Mouse (Mus musculus) lung, adult 2 months (tissue): ENCODE measurements around the gene Camsap1. TPM values are rescaled to one million over a fixed set of nuclear protein-coding genes. Genes with fewer than 3 reads are reported as not detected.
A peak's percentile ranks its signal among the peaks of the same experiment; 100 is the strongest.

Experiments used
- DNase-seq: peaks from one replicate; pipeline ENCODE4 v3.0.0; 2022
- H3K4me1 ChIP-seq: fragments of 200-500 bp; 2 replicates; pipeline ENCODE4 v1.6.1; 2011; ENCODE audit warnings: low read length; ENCODE audit not compliant: control insufficient read depth, insufficient read depth
- H3K4me3 ChIP-seq: fragments of 200-500 bp; replicated peaks from 2 replicates; pipeline ENCODE3; 2011; ENCODE audit warnings: low read depth, mild to moderate bottlenecking, control low read depth, low read length; ENCODE audit errors: extremely low read depth
- CTCF ChIP-seq: fragments of 200-500 bp; IDR thresholded peaks from 2 replicates; pipeline ENCODE4 v1.5.1; 2011; ENCODE audit warnings: mild to moderate bottlenecking, low read length, control low read depth; ENCODE audit not compliant: insufficient read depth
- POLR2A ChIP-seq: fragments of 200-500 bp; IDR thresholded peaks from 2 replicates; pipeline ENCODE4 v1.6.1; 2011; ENCODE audit warnings: low read depth, mild to moderate bottlenecking, control low read depth, low read length, borderline replicate concordance; ENCODE audit errors: extremely low read depth
- WGBS: fragments of 180-500 bp; shearing (Covaris S2); methylation state at CpG from one replicate; pipeline ENCODE4 v1.1.7; 2018; 5-methylcytosine and 5-hydroxymethylcytosine counted together
- polyA plus RNA-seq: library from polyadenylated mRNA; depleted of rRNA; stranded (reverse); fragments of >200 nt; gene quantifications from 2 replicates; pipeline ENCODE4 v1.2.3, GENCODE M21; 2012

Camsap1 gene
- polyA plus RNA-seq, 1 experiment = 7.9 TPM

GRCm38 (mm10) chr2:25913247-25913646 lies 69.8 kb downstream of the Camsap1 start:
- TF ChIP-seq CTCF (0 out of 2 replicates have a peak, but pooled peaks have one; percentile 26), POLR2A (no peak)
- 32% methylated on average over 2 of the region's 2 CpGs for WGBS
- DNase-seq = no peak

GRCm38 (mm10) chr2:25909872-25910271 lies 73.2 kb downstream of the Camsap1 start:
- 71% methylated on average over 12 of the region's 12 CpGs for WGBS
- DNase-seq = no peak
- H3K4me3 ChIP-seq = no peak overlapping the region
- no peaks in the 10 kb centered on the region for H3K4me1 ChIP-seq
- TF ChIP-seq CTCF = no peak
- TF ChIP-seq POLR2A = no peak

More at GRCm38 (mm10) chr2:25913247-25913646, 69.8 kb downstream of the Camsap1 start:
- no peaks in the 10 kb centered on the region for H3K4me1 ChIP-seq
- no peak overlapping the region for H3K4me3 ChIP-seq

GRCm38 (mm10) chr2:25898970-25899369 lies 84.1 kb downstream of the Camsap1 start:
- Histone ChIP-seq H3K4me3 (no peak overlapping the region), H3K4me1 (no peaks in the 10 kb centered on the region)
- no peak for DNase-seq
- TF ChIP-seq CTCF (no peak), POLR2A (no peak)
- 74% methylated on average over 9 of the region's 9 CpGs for WGBS

GRCm38 (mm10) chr2:25892440-25892839 lies 90.6 kb downstream of the Camsap1 start:
- 68% methylated on average over 7 of the region's 7 CpGs for WGBS
- Histone ChIP-seq H3K4me3 (no peak overlapping the region), H3K4me1 (no peaks in the 10 kb centered on the region)
- no peak for DNase-seq
- TF ChIP-seq CTCF = no peak
- TF ChIP-seq POLR2A = no peak

GRCm38 (mm10) chr2:25888144-25888543 lies 94.9 kb downstream of the Camsap1 start:
- no peak for DNase-seq
- 52% methylated on average over 5 of the region's 5 CpGs for WGBS
- Histone ChIP-seq H3K4me3 (no peak overlapping the region), H3K4me1 (no peaks in the 10 kb centered on the region)
- no peak for TF ChIP-seq CTCF
- no peak for TF ChIP-seq POLR2A

- no peak for DNase-seq
- Histone ChIP-seq H3K4me3 (no peak overlapping the region), H3K4me1 (no peaks in the 10 kb centered on the region)
- 59% methylated on average over 8 of the region's 8 CpGs for WGBS
- no peak for TF ChIP-seq CTCF
- TF ChIP-seq POLR2A = no peak
Observed at GRCm38 (mm10) chr2:25887226-25887625, 95.9 kb downstream of the Camsap1 start.

GRCm38 (mm10) chr2:25884756-25885155 lies 98.3 kb downstream of the Camsap1 start:
- TF ChIP-seq CTCF (no peak), POLR2A (no peak)
- DNase-seq = no peak

GRCm38 (mm10) chr2:25882276-25882675 lies 100.8 kb downstream of the Camsap1 start:
- no peak for DNase-seq
- 41% methylated on average over 1 of the region's 1 CpGs for WGBS
- TF ChIP-seq POLR2A = no peak
- no peak for TF ChIP-seq CTCF
- Histone ChIP-seq H3K4me1 (no peaks in the 10 kb centered on the region), H3K4me3 (no peak overlapping the region)

More at GRCm38 (mm10) chr2:25884756-25885155, 98.3 kb downstream of the Camsap1 start:
- H3K4me1 ChIP-seq = no peaks in the 10 kb centered on the region
- WGBS = 84% methylated on average over 3 of the region's 3 CpGs
- no peak overlapping the region for H3K4me3 ChIP-seq

GRCm38 (mm10) chr2:25879061-25879460 lies 104.0 kb downstream of the Camsap1 start:
- Histone ChIP-seq H3K4me3 (no peak overlapping the region), H3K4me1 (no peaks in the 10 kb centered on the region)
- no peak for DNase-seq
- WGBS = 60% methylated on average over 4 of the region's 4 CpGs
- TF ChIP-seq CTCF (no peak), POLR2A (no peak)

GRCm38 (mm10) chr2:25878516-25878915 lies 104.6 kb downstream of the Camsap1 start:
- WGBS = 53% methylated on average over 2 of the region's 2 CpGs

More at GRCm38 (mm10) chr2:25878516-25878915, 104.6 kb downstream of the Camsap1 start:
- TF ChIP-seq CTCF = no peak
- TF ChIP-seq POLR2A = no peak
- DNase-seq = no peak
- Histone ChIP-seq H3K4me1 (no peaks in the 10 kb centered on the region), H3K4me3 (no peak overlapping the region)
